Mouse (Mus musculus) intestine, postnatal 0 days (tissue): ENCODE measurements around the gene Tac2. TPM values are rescaled to one million over a fixed set of nuclear protein-coding genes. Genes with fewer than 3 reads are reported as not detected.

Source experiments
- ATAC-seq: fragments of 200-750 bp; cut with Nextera tagmentation; 2 replicates; pipeline ENCODE4 v1.8.0; 2017; ENCODE audit warnings: mild to moderate bottlenecking, moderate TSS enrichment, moderate library complexity
- H3K27ac ChIP-seq: fragments of 300-500 bp; sonication (generic); 2 replicates; pipeline ENCODE4 v1.5.1; 2014; ENCODE audit warnings: mild to moderate bottlenecking, low read depth, low read length, moderate library complexity
- H3K27me3 ChIP-seq: fragments of 300-500 bp; sonication (generic); replicated peaks from 2 replicates; pipeline ENCODE4 v1.6.1; 2014; ENCODE audit warnings: low read length, mixed read lengths; ENCODE audit not compliant: control insufficient read depth, insufficient read depth
- H3K36me3 ChIP-seq: fragments of 300-500 bp; sonication (generic); 2 replicates; pipeline ENCODE4 v1.6.1; 2014; ENCODE audit warnings: mild to moderate bottlenecking, moderate library complexity; ENCODE audit not compliant: control insufficient read depth, insufficient read depth
- H3K4me1 ChIP-seq: fragments of 300-500 bp; sonication (generic); replicated peaks from 2 replicates; pipeline ENCODE4 v1.6.1; 2014; ENCODE audit warnings: antibody characterized with exemption, low read length, mixed read lengths; ENCODE audit not compliant: control insufficient read depth, insufficient read depth
- H3K4me2 ChIP-seq: fragments of 300-500 bp; sonication (generic); replicated peaks from 2 replicates; pipeline ENCODE4 v1.6.1; 2014; ENCODE audit warnings: low read depth, mild to moderate bottlenecking, moderate library complexity
- H3K4me3 ChIP-seq: fragments of 300-500 bp; sonication (generic); 2 replicates; pipeline ENCODE4 v1.5.1; 2014; ENCODE audit warnings: low read depth, low read length
- H3K9ac ChIP-seq: fragments of 300-500 bp; sonication (generic); 2 replicates; pipeline ENCODE4 v1.6.1; 2014; ENCODE audit warnings: mild to moderate bottlenecking, low read depth, low read length
- H3K9me3 ChIP-seq: fragments of 300-500 bp; sonication (generic); 2 replicates; pipeline ENCODE4 v1.6.1; 2016; ENCODE audit warnings: mixed run types; ENCODE audit not compliant: control insufficient read depth
- CTCF ChIP-seq: sonication (generic); IDR thresholded peaks from 2 replicates; pipeline ENCODE4 v1.5.1; 2016; ENCODE audit warnings: low read depth, mild to moderate bottlenecking, control low read depth, antibody characterized with exemption, moderate library complexity
- WGBS: fragments of 180-500 bp; shearing (Covaris S2); extraction: QIAGEN DNeasy Blood & Tissue Kit; methylation state at CpG from one replicate; pipeline ENCODE4 v1.1.7; 2014; 5-methylcytosine and 5-hydroxymethylcytosine counted together
- polyA plus RNA-seq: library from polyadenylated mRNA; unstranded; fragments of >200 nt; fragmentation: Nextera tagmentation; extraction: Ambion mirVana; gene quantifications from 2 replicates; pipeline ENCODE4 v1.2.1, GENCODE M21; 2015

Tac2 gene
- polyA plus RNA-seq, 1 experiment from 2014 or later, result not detected

DNA sequence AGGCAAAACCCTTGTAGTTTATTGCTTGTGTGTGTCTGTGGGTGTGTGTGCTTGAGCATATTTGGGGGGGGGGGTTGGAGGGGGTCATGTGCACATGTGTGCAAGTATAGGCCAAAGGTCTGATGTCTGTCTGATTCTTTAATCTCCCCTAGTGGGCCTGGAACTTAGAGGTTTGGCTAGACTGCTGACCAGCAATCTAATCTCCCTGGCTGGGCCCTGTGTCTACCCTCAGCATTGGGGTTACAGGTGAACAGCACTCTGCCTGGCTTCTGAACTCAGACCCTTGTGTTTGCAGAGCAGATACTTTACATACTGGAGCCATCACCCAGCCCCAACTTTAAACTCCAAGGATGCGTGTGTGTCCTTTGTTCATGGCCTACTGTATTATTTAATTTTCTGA lies 45.1 kb upstream of the Tac2 start:
- Histone ChIP-seq H3K27ac (no peak overlapping the region), H3K4me1 (no peaks in the 10 kb centered on the region), H3K9ac (no peak overlapping the region), H3K9me3 (no peaks in the 10 kb centered on the region), H3K4me2 (no peak overlapping the region), H3K36me3 (no peaks in the 10 kb centered on the region; the same call in 1 of the 2 replicates), H3K4me3 (no peak overlapping the region), H3K27me3 (no peaks in the 10 kb centered on the region)
- no peak for ATAC-seq
- TF ChIP-seq CTCF, result no peak
- WGBS, result 98% methylated on average over 1 of the region's 1 CpGs

DNA sequence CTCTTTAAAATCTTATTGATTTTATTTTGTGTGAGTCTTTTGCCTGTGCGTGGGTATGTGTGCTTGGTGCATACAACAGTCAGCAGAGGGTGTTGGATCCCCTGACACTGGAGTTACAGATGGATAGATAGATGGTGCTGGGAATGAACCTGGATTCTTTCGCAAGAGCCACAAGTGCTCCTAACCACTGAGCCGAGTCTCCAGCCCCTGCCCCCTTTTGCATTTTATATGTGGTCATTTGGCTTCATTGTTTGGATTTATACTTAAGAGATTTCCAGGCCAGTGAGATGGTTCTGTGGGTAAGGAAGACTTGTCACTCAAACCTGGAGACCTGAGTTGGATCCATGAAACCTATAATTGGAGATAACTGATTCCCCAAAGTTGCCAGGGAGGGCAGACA lies 44.4 kb upstream of the Tac2 start:
- Histone ChIP-seq H3K36me3 (no peaks in the 10 kb centered on the region; the same call in 1 of the 2 replicates), H3K4me1 (no peaks in the 10 kb centered on the region), H3K4me2 (no peak overlapping the region), H3K9ac (no peak overlapping the region), H3K9me3 (no peaks in the 10 kb centered on the region), H3K4me3 (no peak overlapping the region), H3K27ac (no peak overlapping the region), H3K27me3 (no peaks in the 10 kb centered on the region)
- 79% methylated on average over 3 of the region's 3 CpGs for WGBS
- no peak for ATAC-seq
- no peak for TF ChIP-seq CTCF

DNA sequence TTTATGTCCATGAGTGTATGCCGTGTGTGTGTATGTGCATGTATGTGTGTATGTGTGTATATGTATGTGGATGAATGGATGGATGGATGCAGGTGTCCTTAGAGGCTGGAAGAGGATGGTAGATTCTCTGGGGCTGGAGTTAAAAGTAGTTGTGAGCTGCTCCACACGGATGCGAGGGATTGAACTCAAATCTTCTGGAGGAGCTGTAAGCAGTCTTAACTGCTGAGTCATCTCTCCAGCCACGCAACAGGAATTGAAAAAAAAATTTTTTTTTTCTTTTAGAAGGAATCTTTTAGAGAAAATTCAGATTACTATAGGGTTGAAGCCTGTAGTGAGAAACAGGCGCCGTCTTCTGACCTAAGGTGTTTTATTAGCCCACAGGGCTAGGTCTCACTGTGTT lies 41.4 kb upstream of the Tac2 start:
- TF ChIP-seq CTCF, result no peak
- Histone ChIP-seq H3K4me3 (no peak overlapping the region), H3K27me3 (no peaks in the 10 kb centered on the region), H3K9ac (no peak overlapping the region), H3K27ac (no peak overlapping the region), H3K9me3 (no peaks in the 10 kb centered on the region), H3K4me2 (no peak overlapping the region), H3K36me3 (no peaks in the 10 kb centered on the region; the same call in 1 of the 2 replicates), H3K4me1 (no peaks in the 10 kb centered on the region)
- no peak for ATAC-seq
- WGBS, result 86% methylated on average over 6 of the region's 6 CpGs

DNA sequence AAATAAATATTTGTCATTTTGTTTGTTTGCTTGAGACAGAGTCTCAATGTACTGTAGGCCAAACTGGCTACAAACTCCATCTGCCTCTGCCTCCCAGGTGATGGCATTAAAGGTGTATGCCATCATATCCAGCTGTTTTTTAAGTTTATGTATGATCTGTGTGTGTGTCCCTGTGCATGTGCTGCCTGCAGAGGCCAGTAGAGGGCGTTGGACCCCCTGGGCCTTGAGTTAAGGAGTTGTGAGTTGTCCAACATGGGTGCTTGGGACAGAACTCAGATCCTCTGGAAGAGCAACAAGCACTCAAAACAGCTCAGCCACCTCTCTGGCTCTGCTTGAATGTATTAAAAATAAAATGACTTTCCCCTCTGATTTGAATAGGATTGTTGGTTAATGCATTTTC lies 33.2 kb upstream of the Tac2 start:
- no peak for ATAC-seq
- H3K9ac ChIP-seq, result no peak overlapping the region
- no peak overlapping the region for H3K4me3 ChIP-seq
- H3K27ac ChIP-seq, result no peak overlapping the region
- 17% methylated on average over 1 of the region's 1 CpGs for WGBS
- H3K4me2 ChIP-seq, result no peak overlapping the region
- no peaks in the 10 kb centered on the region for H3K4me1 ChIP-seq
- peaks cover 18% of the 10 kb centered on the region; the same call in 1 of the 2 replicates for H3K36me3 ChIP-seq
- no peaks in the 10 kb centered on the region for H3K27me3 ChIP-seq
- TF ChIP-seq CTCF, result peak; percentile 47
- no peaks in the 10 kb centered on the region for H3K9me3 ChIP-seq

DNA sequence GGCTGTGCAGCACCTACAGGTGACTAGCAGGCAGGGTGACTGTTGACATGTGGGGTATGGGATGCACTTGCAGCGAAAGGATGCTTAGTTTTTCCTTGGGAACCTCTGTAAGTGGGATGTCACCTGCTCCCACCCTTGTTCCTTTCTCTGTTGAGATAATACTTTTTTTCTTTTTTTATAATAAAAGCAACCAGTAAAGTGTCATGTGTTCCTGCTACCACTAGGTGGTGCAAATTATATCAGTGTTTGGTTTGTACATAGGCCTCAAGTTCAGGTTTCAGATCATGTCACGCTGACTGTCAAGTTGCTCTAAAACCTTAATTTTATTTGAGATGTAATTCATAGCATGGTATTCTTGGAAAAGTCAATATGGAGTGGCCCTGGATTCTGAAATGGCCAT lies 29.6 kb upstream of the Tac2 start:
- Histone ChIP-seq H3K4me1 (no peaks in the 10 kb centered on the region), H3K27me3 (no peaks in the 10 kb centered on the region), H3K4me3 (no peak overlapping the region), H3K9me3 (no peaks in the 10 kb centered on the region), H3K27ac (no peak overlapping the region), H3K36me3 (peaks cover 19% of the 10 kb centered on the region; the same call in 1 of the 2 replicates), H3K4me2 (no peak overlapping the region), H3K9ac (no peak overlapping the region)
- WGBS, result 41% methylated on average over 2 of the region's 2 CpGs
- ATAC-seq, result no peak
- TF ChIP-seq CTCF, result peak; percentile 81

DNA sequence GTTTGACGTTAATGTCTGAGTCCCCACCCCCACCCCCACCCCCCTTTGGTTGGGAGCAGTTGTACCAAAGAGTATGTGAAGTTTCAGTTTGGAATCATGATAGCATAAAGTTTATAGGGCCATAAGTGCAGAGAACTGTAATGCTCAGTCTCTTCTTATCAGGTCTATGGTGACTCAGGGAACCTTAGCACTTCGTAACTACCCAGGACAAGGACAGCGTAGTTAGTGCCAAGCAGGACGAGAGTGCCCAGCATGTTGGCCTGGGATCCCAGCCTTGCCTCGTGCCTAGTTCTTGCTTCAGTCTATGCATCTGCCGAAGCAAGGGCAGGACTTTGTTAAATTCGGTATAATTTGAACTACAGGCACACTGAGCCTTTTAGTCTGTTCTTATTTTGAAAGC lies 28.5 kb upstream of the Tac2 start:
- peak overlapping the region; percentile 66 for H3K27ac ChIP-seq
- no peak for TF ChIP-seq CTCF
- 62% methylated on average over 7 of the region's 7 CpGs for WGBS

DNA sequence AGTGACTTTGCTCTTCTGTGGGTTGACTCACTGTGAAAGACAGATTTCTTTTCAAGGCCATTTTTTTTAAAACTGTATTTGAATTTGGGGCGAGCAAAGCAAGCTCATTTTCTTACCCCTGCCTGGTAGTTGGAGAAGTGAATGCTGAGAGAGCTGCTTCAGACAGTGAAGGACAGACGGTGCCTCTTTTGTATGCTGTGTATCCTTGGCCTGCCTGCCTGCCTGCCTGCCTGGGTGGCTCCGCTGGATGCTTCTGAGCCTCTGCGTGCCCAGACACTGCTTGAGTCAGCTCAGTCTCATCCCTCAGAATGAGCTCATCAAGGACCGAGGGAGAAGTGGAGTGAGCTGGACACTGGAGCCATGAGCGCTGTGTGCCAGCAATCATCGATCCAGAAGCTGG lies 25.3 kb upstream of the Tac2 start:
- Histone ChIP-seq H3K9me3 (no peaks in the 10 kb centered on the region), H3K4me1 (0 out of 2 replicates have a peak, but pooled peaks cover 4% of the 10 kb centered on the region), H3K9ac (no peak overlapping the region), H3K36me3 (peaks cover 12% of the 10 kb centered on the region; the same call in 1 of the 2 replicates), H3K4me3 (no peak overlapping the region), H3K27ac (no peak overlapping the region), H3K4me2 (no peak overlapping the region), H3K27me3 (no peaks in the 10 kb centered on the region)
- TF ChIP-seq CTCF, result no peak
- 88% methylated on average over 7 of the region's 7 CpGs for WGBS
- no peak for ATAC-seq

More for the DNA sequence above, 28.5 kb upstream of the Tac2 start:
- peak overlapping the region; percentile 24; the same call in 1 of the 2 replicates for H3K4me2 ChIP-seq
- no peaks in the 10 kb centered on the region for H3K4me1 ChIP-seq
- H3K9ac ChIP-seq, result no peak overlapping the region
- peak; percentile 89 for ATAC-seq
- H3K4me3 ChIP-seq, result no peak overlapping the region
- H3K27me3 ChIP-seq, result no peaks in the 10 kb centered on the region
- no peaks in the 10 kb centered on the region for H3K9me3 ChIP-seq
- peaks cover 20% of the 10 kb centered on the region; the same call in 1 of the 2 replicates for H3K36me3 ChIP-seq
